Mouse (Mus musculus) cerebellum, adult 9-10 months (tissue): ENCODE measurements at regions not wholly inside any gene's neighbourhood (a gene's known extent, or its start where the extent isn't known, plus 50 kb on each side); places are given as distances from the start of the nearest gene placed in this dataset.

Experiments
- DNase-seq: peaks from one replicate; pipeline ENCODE4 v3.0.0; 2022

GRCm38 (mm10) chr2:115520413-115521139 is 60.9 kb upstream of the BC052040 start:
- no peak for DNase-seq

DNA sequence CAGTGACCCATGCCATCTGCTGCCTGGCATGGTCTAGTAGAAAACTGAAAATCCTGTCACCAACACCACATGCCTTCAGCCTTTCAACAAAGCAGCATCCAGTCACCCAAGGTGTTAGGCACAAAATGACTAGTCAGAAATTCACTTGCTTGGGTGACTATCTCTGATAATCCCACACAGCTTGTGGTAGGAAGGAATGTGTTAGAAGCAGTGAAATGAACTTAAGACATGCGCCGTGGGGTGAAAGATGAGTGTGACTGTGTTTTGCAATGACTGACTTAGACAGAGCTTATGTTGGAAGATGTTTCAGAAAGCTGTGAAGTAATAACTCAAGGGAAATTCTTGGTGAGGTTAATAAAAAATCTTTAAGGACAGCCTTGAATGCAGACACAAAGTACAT is 51.6 kb upstream of the BC052040 start:
- peak; percentile 2 for DNase-seq
